Mouse (Mus musculus) megakaryocyte, embryonic 14.5 days (primary cell): Measurements from ENCODE around the gene Syt16.

Experiments
- FLI1 ChIP-seq: IDR thresholded peaks from 2 replicates; pipeline ENCODE4 v1.6.1; 2012; ENCODE audit warnings: low read length, inconsistent platforms, mixed read lengths
- GATA1 ChIP-seq: IDR thresholded peaks from 3 replicates; pipeline ENCODE4 v1.6.1; 2012; ENCODE audit warnings: mixed read lengths, low read length, inconsistent platforms, borderline replicate concordance

DNA sequence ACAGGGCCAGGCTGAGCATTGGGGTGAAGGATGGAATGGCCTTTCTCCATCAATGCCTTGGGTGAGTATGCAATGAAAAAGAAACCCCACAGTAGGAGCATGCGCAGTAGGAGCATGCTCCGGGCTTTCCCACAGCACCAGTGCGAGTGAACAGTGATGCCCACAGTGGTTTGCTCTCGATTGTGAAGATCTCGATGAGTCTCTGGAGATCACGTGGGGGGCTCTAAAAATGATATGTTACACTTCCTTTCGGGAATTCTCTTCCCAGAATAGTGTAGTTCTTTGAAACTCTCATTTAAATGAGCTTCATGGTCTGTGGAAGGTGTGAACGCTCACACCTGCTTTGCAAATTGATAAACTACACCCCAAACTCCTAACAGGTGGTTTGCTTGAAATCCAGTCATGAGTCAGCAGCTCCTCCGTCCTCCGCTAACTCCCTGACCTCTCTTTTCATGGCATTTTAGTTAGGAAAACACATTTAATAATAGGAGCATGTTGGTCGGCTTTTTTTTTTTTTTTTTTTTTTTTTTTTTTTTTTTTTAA, 190.9 kb downstream of the Syt16 start:
- no peak for TF ChIP-seq GATA1
- TF ChIP-seq FLI1 = no peak
